Mouse (Mus musculus): ENCODE results near the gene Taf4.

Taf4 gene

DNA sequence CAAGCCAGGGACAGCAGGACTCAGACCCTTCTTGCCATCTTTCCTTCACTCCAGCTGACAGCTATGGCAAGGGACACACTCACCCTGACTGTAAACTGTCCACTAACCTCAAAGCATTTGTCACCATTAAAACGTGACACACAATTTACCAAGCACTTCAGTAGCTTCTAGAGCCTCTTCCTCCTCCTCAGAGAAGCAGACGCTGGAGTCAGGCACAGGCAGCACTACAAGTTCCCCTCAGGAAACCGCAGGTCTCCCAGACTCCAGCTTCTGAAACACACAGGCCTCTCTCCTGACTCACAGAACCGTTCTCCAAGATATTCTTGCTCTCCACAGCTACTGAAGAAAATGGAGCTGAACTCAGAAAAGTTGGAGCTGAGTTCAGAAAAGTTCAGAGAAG lies 39.4 kb downstream of the Taf4 start:
- no peak for DNase-seq (ENCODE audit: low spot score in 2 of 2)

DNA sequence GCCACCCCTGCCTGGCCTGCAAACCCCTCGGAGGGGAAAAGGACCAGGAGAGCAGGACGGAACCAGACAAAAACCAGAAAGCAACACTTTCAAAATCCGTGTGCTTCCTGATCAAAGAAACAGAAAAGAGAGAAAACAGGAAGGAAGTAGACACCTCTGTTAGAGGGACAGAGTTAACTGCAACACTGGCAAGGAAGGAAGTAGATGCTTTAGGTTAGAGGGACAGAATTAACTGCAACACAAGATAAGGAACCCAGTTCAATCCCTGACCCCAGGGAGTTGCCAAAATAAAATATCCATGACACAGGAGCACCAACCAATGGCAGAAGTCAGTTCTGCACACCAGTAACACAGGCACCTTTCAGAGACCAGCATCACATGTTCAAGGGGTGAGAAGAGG lies 42.3 kb downstream of the Taf4 start:
- DNase-seq (ENCODE audit: low spot score in 2 of 2) = no peak

- DNase-seq (ENCODE audit: low spot score in 2 of 2) = no peak
These were observed 44.7 kb downstream of the Taf4 start for GRCm38 (mm10) chr2:179931741-179932140.

GRCm38 (mm10) chr2:179929166-179929565 lies 47.3 kb downstream of the Taf4 start:
- DNase-seq (ENCODE audit: low spot score in 2 of 2) = no peak

GRCm38 (mm10) chr2:179924038-179924437 lies 52.4 kb downstream of the Taf4 start:
- no peak for DNase-seq (ENCODE audit: low spot score in 2 of 2)

DNA sequence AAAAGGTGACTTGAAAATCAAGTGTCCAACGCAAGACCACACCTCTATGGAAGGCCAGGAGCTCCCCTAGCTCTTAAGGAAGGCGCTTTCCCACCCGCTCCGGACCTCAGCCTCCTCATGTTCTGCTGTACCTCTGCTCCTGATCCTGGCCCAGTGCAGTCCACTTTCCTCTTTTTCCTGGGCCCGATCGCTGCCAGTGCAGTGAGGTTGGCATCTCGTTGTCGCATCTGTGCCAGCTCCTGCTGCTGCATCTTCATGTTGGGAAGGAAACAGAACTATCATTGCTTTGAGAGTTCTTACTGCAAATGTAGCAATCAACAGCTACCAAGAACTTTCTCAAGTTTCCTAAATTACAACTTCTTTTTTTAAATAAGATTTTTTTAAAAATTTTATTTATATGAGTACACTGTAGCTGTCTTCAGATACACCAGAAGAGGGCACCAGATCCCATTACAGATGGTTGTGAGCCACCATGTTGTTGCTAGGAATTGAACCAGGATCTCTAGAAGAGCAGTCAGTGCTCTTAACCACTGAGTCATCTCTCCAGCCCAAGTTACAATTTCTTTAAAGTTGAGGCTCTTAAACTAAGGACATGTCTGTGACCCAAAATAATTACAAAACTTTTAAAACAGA lies 55.3 kb downstream of the Taf4 start:
- no peak for DNase-seq (ENCODE audit: low spot score in 2 of 2)

- no peak for DNase-seq (ENCODE audit: low spot score in 2 of 2)
These were observed 56.4 kb downstream of the Taf4 start for GRCm38 (mm10) chr2:179920042-179920441.

DNA sequence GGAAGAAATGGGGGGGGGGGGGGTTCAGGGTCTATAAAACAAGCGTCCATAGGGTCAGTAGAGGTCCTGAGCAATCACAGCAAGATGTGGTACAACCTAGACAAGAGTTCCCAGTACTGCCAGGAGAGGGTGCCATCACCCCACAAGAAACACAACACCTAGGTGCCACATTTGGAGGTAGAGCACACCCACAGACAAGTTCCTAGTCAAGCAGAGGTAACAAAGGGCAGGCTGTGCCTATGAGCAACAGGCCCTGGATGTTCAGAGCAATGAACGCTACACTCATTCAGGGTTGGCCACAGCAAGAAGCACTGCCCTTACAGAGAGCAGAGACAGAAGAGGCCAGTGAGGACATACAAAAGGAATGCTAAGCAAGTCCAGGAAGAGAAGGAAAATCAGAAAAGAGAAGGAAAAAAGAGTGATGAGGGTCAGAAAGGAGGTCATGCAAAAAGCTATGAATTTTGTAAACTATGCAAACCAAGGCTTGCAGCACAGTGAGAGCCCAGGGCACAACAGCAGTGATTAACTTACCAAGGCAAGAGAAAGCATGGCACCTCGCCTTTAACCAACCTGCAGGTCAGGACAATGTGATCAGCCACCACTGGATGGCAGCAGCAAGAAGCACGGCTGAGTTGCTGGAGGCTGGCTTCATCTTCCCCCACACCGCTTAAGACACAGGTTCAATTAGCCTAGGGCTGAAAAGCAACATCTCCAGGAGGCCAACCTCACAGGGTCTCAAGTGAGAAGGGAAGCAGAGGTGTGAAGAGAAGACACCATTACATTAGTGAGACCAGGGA lies 59.4 kb downstream of the Taf4 start:
- peak; percentile 59 to 77 for DNase-seq (ENCODE audit: low spot score in 2 of 2)

DNA sequence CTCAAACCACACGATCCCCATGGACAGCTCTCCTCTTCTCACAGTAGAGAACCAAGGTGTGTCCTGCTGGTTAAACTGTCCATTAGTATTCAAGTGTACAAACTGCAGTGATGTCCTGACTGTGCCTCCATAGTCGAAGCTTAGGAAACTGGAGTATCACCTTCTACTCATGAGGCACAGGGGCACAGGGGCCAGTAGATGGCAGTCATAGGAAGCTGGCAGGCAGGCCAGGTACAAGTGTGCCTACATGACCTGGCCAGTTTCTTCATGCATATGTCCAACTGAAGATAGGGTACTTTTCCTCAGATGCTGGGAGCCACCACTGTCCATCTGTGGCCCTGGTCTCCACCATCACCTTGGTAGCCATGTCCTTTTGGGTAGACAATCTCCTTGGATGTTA lies 62.2 kb downstream of the Taf4 start:
- no peak for DNase-seq (ENCODE audit: low spot score in 2 of 2)

- DNase-seq (ENCODE audit: low spot score in 2 of 2) = no peak
These were observed 63.1 kb downstream of the Taf4 start for GRCm38 (mm10) chr2:179913349-179913748.

- DNase-seq (ENCODE audit: low spot score in 2 of 2) = no peak
These were observed 63.5 kb downstream of the Taf4 start for GRCm38 (mm10) chr2:179912911-179913310.

GRCm38 (mm10) chr2:179896949-179897348 lies 79.5 kb downstream of the Taf4 start:
- no peak for DNase-seq (ENCODE audit: low spot score in 2 of 2)

DNA sequence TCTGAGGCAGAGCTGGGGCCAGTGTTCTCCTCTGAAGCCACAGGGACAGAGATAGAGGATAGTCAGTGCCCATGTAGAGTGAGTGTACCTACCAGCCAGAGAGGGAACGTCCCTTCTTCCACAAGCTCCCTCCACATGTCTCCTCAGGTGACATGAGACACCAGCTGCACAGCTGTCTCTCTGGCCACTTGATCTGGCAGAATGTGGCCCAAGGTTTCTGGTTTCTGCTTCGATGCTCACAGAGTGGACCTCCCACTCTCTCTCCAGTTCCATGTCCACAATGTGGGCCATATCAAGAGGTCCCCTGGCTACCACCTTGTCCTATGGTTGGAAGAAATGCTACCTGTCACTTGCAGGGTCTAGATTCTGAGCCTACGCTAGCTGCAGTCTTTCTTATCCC lies 85.4 kb downstream of the Taf4 start:
- DNase-seq (ENCODE audit: low spot score in 2 of 2) = no peak

GRCm38 (mm10) chr2:179884561-179884960 lies 91.9 kb downstream of the Taf4 start:
- DNase-seq (ENCODE audit: low spot score in 2 of 2) = no peak

DNA sequence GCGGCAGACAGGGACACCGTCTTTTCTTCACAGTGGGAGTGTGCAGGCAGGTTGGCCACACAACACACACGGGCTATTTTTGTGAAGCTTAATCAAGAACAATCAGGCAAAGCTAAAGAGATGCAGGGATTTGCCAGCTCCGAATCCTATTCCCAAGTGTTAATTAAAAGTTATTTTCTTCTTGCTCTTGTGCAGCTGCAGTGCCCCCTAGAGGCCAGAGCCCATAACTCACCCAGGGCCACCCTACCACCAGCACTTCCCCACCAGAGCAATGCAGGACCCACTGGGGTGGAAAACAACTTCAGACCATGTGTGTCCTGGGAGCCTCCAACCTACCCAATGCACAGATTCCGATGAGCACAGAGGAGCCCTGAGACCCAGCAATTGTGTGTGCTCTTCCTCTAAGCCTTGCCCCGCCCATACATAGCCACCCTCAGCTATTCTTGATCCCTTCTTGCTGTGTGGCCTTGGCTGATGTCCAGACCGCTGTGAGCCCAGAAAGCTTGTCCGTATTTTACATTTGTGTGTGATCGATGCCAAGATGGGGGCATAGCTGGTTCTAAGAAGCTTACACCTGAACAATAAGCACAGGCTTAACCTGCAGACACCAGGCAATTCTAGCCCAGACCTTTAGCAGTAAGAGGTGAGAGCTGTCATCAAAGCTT lies 98.8 kb downstream of the Taf4 start:
- peak; percentile 24 to 77 for DNase-seq (ENCODE audit: low spot score in 2 of 2)

- peak; percentile 50 to 83 for DNase-seq (ENCODE audit: low spot score in 2 of 2)
These were observed 101.3 kb downstream of the Taf4 start for GRCm38 (mm10) chr2:179875147-179875546.

- no peak for DNase-seq (ENCODE audit: low spot score in 2 of 2)
These were observed 103.1 kb downstream of the Taf4 start for GRCm38 (mm10) chr2:179873315-179873714.

DNA sequence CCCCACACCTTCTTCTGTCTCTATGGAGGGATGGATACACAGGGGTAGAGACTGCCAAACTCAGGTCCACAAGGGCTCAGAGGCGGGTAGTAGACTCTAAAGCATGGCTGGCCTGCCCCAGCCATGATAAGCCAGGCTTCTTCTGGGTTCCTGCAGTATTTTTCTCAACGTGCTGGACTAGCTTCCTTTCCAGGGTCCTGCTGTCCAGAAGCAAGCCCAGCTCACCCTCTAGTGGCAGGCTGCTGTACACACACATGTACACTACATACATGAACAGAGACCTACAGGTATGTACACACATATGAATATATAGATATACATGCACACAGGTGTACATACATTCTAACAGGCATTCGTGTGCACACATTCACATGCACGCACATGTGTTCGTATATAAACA lies 103.7 kb downstream of the Taf4 start:
- no peak for DNase-seq (ENCODE audit: low spot score in 2 of 2)

DNA sequence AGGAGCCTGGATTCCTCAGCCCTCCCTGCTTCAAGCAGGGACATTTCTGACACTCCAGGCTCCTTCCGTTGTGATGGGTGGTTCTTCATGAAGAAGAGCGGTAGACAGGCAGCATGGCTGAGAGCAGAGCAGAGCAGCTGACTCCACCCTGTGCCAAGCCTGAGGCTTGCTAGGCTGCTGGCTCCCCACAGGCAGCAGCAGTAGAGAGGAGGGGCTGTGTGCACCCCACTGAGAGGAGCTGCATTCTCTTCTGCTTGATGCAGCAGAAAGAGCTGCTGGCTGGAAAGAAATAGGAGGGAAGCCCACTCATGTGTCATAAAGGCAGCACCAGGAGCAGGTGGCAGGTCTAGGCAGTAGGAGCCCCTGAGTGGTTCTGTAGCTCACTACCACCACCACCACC lies 106.6 kb downstream of the Taf4 start:
- DNase-seq (ENCODE audit: low spot score in 2 of 2) = no peak

GRCm38 (mm10) chr2:179867669-179868068 lies 108.8 kb downstream of the Taf4 start:
- no peak for DNase-seq (ENCODE audit: low spot score in 2 of 2)

- DNase-seq (ENCODE audit: low spot score in 2 of 2) = no peak
These were observed 111.3 kb downstream of the Taf4 start for GRCm38 (mm10) chr2:179865097-179865496.

DNA sequence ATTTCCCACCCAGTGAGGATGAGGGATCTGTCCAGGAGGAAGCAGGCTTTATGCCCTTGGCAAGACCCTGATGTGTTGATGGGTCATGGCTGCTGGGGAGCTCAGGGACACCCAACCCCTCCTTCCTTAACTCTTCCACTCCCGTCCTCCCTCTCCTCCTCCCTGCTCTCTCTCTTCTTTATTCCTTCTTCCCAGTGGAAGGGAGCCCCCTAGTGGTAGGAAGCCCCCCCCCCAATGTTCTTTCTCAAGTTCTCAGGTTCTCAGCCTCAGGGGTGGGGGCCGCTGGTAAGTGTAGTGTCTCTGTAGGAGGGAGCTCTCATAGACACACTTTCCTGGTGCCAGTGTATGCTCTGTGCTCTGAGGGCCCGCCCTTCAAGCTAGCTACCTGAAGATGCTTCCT lies 113.2 kb downstream of the Taf4 start:
- no peak for DNase-seq (ENCODE audit: low spot score in 2 of 2)

- no peak for DNase-seq (ENCODE audit: low spot score in 2 of 2)
These were observed 113.8 kb downstream of the Taf4 start for GRCm38 (mm10) chr2:179862676-179863075.
